Mouse (Mus musculus) ES-E14 (cell line): ENCODE measurements around the gene Slc25a20.

Experiments used
- MAFK ChIP-seq: IDR thresholded peaks from 2 replicates; pipeline ENCODE4 v1.6.1; 2014; ENCODE audit warnings: mild to moderate bottlenecking, low read depth, low read length, inconsistent platforms; ENCODE audit not compliant: insufficient read depth
- ZC3H11A ChIP-seq: IDR thresholded peaks from 2 replicates; pipeline ENCODE4 v1.6.1; 2012; ENCODE audit warnings: low read depth, mild to moderate bottlenecking, inconsistent platforms, low read length, borderline replicate concordance
- ZNF384 ChIP-seq: IDR thresholded peaks from 2 replicates; pipeline ENCODE4 v1.6.1; 2012; ENCODE audit warnings: low read depth, low read length, inconsistent platforms

GRCm38 (mm10) chr9:108710767-108711166 is 48.9 kb downstream of the Slc25a20 start:
- TF ChIP-seq ZC3H11A: no peak
- TF ChIP-seq MAFK: no peak
- no peak for TF ChIP-seq ZNF384
